Mouse (Mus musculus): ENCODE measurements around the gene 4930412O13Rik. TPM values are rescaled to one million over a fixed set of nuclear protein-coding genes. Genes with fewer than 3 reads are reported as not detected.

4930412O13Rik gene
- polyA plus RNA-seq, 1 experiment from 2014 or later: not detected

GRCm38 (mm10) chr2:9884533-9885216, 3.6 kb downstream of the 4930412O13Rik start:
- Histone ChIP-seq H3K9ac (ENCODE audit: low read length) (no peak overlapping the region), H3K9me3 (ENCODE audit: control insufficient read depth, low read length) (no peaks in the 10 kb centered on the region), H3K27ac (ENCODE audit: low read length) (no peak overlapping the region), H3K27me3 (ENCODE audit: control insufficient read depth, insufficient read depth, low read depth, low read length) (peaks cover 79% of the 10 kb centered on the region), H3K4me2 (ENCODE audit: low read depth, low read length) (peak overlapping the region; percentile 31; the same call in 1 of the 2 replicates), H3K36me3 (ENCODE audit: control insufficient read depth, insufficient read depth, low read length) (no peaks in the 10 kb centered on the region), H3K4me1 (replicated peaks; ENCODE audit: control insufficient read depth, insufficient read depth, low read length) (peaks cover 14% of the 10 kb centered on the region), H3K4me3 (ENCODE audit: low read length) (peak overlapping the region; percentile 23; the same call in 1 of the 2 replicates)
- 6% methylated on average over 15 of the region's 15 CpGs for WGBS
- ATAC-seq (ENCODE audit: low read depth): no peak

- Histone ChIP-seq H3K9me3 (ENCODE audit: control insufficient read depth, low read length) (no peaks in the 10 kb centered on the region), H3K4me3 (ENCODE audit: low read length) (no peak overlapping the region), H3K4me2 (ENCODE audit: low read depth, low read length) (no peak overlapping the region), H3K9ac (ENCODE audit: low read length) (no peak overlapping the region), H3K27me3 (ENCODE audit: control insufficient read depth, insufficient read depth, low read depth, low read length) (peaks cover 79% of the 10 kb centered on the region), H3K36me3 (ENCODE audit: control insufficient read depth, insufficient read depth, low read length) (no peaks in the 10 kb centered on the region), H3K4me1 (replicated peaks; ENCODE audit: control insufficient read depth, insufficient read depth, low read length) (peaks cover 11% of the 10 kb centered on the region), H3K27ac (ENCODE audit: low read length) (no peak overlapping the region)
- ATAC-seq (ENCODE audit: low read depth): no peak
- 9% methylated on average over 14 of the region's 14 CpGs for WGBS
Observed at GRCm38 (mm10) chr2:9885217-9885770, 4.2 kb downstream of the 4930412O13Rik start.

- Histone ChIP-seq H3K9me3 (ENCODE audit: control insufficient read depth, low read length) (no peaks in the 10 kb centered on the region), H3K27me3 (ENCODE audit: control insufficient read depth, insufficient read depth, low read depth, low read length) (peaks cover 79% of the 10 kb centered on the region), H3K36me3 (ENCODE audit: control insufficient read depth, insufficient read depth, low read length) (no peaks in the 10 kb centered on the region), H3K27ac (ENCODE audit: low read length) (no peak overlapping the region), H3K4me3 (ENCODE audit: low read length) (no peak overlapping the region), H3K4me1 (replicated peaks; ENCODE audit: control insufficient read depth, insufficient read depth, low read length) (peaks cover 11% of the 10 kb centered on the region), H3K9ac (ENCODE audit: low read length) (no peak overlapping the region), H3K4me2 (ENCODE audit: low read depth, low read length) (no peak overlapping the region)
- 26% methylated on average over 3 of the region's 3 CpGs for WGBS
- ATAC-seq (ENCODE audit: low read depth): no peak
Observed at GRCm38 (mm10) chr2:9886031-9886430, 5.0 kb downstream of the 4930412O13Rik start.

GRCm38 (mm10) chr2:9886921-9887610, 6.0 kb downstream of the 4930412O13Rik start:
- Histone ChIP-seq H3K4me1 (replicated peaks; ENCODE audit: control insufficient read depth, insufficient read depth, low read length) (peaks cover 6% of the 10 kb centered on the region), H3K36me3 (ENCODE audit: control insufficient read depth, insufficient read depth, low read length) (no peaks in the 10 kb centered on the region), H3K9me3 (ENCODE audit: control insufficient read depth, low read length) (no peaks in the 10 kb centered on the region), H3K9ac (ENCODE audit: low read length) (no peak overlapping the region), H3K27me3 (ENCODE audit: control insufficient read depth, insufficient read depth, low read depth, low read length) (peaks cover 76% of the 10 kb centered on the region), H3K27ac (ENCODE audit: low read length) (no peak overlapping the region), H3K4me2 (ENCODE audit: low read depth, low read length) (no peak overlapping the region), H3K4me3 (ENCODE audit: low read length) (no peak overlapping the region)
- ATAC-seq (ENCODE audit: low read depth): no peak
- WGBS: 9% methylated on average over 7 of the region's 7 CpGs

GRCm38 (mm10) chr2:9887636-9888035, 6.6 kb downstream of the 4930412O13Rik start:
- H3K27ac ChIP-seq (ENCODE audit: low read length): no peak overlapping the region
- WGBS: 1% methylated on average over 7 of the region's 7 CpGs

GRCm38 (mm10) chr2:9888913-9889650, 8.0 kb downstream of the 4930412O13Rik start, which contains the start of gene 9230102O04Rik:
9230102O04Rik (minus strand) TSS chr2:9889540.
- H3K4me2 ChIP-seq (ENCODE audit: low read depth, low read length): peak within 1 kb of the TSS; percentile 37
- no peak within 1 kb of the TSS for H3K27ac ChIP-seq (ENCODE audit: low read length)
- peak within 1 kb of the TSS; percentile 25 for H3K4me3 ChIP-seq (ENCODE audit: low read length)
- no peaks in the 10 kb centered on the region for H3K36me3 ChIP-seq (ENCODE audit: control insufficient read depth, insufficient read depth, low read length)
- peaks cover 85% of the 10 kb centered on the region for H3K27me3 ChIP-seq (ENCODE audit: control insufficient read depth, insufficient read depth, low read depth, low read length)
- WGBS: under 1% methylated on average over 30 of the region's 30 CpGs
- H3K9ac ChIP-seq (ENCODE audit: low read length): no peak within 1 kb of the TSS
- H3K4me1 ChIP-seq (replicated peaks; ENCODE audit: control insufficient read depth, insufficient read depth, low read length): no peaks in the 10 kb centered on the region
- ATAC-seq (ENCODE audit: low read depth): peak; percentile 79
- no peaks in the 10 kb centered on the region for H3K9me3 ChIP-seq (ENCODE audit: control insufficient read depth, low read length)

More at GRCm38 (mm10) chr2:9887636-9888035, 6.6 kb downstream of the 4930412O13Rik start:
- Histone ChIP-seq H3K4me3 (ENCODE audit: low read length) (no peak overlapping the region), H3K36me3 (ENCODE audit: control insufficient read depth, insufficient read depth, low read length) (no peaks in the 10 kb centered on the region), H3K9me3 (ENCODE audit: control insufficient read depth, low read length) (no peaks in the 10 kb centered on the region), H3K9ac (ENCODE audit: low read length) (no peak overlapping the region), H3K4me2 (ENCODE audit: low read depth, low read length) (no peak overlapping the region), H3K27me3 (ENCODE audit: control insufficient read depth, insufficient read depth, low read depth, low read length) (peaks cover 76% of the 10 kb centered on the region), H3K4me1 (replicated peaks; ENCODE audit: control insufficient read depth, insufficient read depth, low read length) (peaks cover 4% of the 10 kb centered on the region; the same call in 1 of the 2 replicates)
- ATAC-seq (ENCODE audit: low read depth): no peak

GRCm38 (mm10) chr2:9889651-9890183, 8.7 kb downstream of the 4930412O13Rik start, which contains the start of gene Gata3:
Gata3 (minus strand) TSS chr2:9890034.
- H3K36me3 ChIP-seq (ENCODE audit: control insufficient read depth, insufficient read depth, low read length): no peaks in the 10 kb centered on the region
- ATAC-seq (ENCODE audit: low read depth): no peak
- 0% methylated on average over 23 of the region's 23 CpGs for WGBS
- no peaks in the 10 kb centered on the region for H3K4me1 ChIP-seq (replicated peaks; ENCODE audit: control insufficient read depth, insufficient read depth, low read length)
- H3K27ac ChIP-seq (ENCODE audit: low read length): no peak within 1 kb of the TSS
- no peak within 1 kb of the TSS for H3K9ac ChIP-seq (ENCODE audit: low read length)
- H3K9me3 ChIP-seq (ENCODE audit: control insufficient read depth, low read length): no peaks in the 10 kb centered on the region
- peak within 1 kb of the TSS; percentile 37 for H3K4me2 ChIP-seq (ENCODE audit: low read depth, low read length)
- H3K27me3 ChIP-seq (ENCODE audit: control insufficient read depth, insufficient read depth, low read depth, low read length): peaks cover 85% of the 10 kb centered on the region
- H3K4me3 ChIP-seq (ENCODE audit: low read length): peak within 1 kb of the TSS; percentile 25

- Histone ChIP-seq H3K4me1 (replicated peaks; ENCODE audit: control insufficient read depth, insufficient read depth, low read length) (no peaks in the 10 kb centered on the region), H3K27me3 (ENCODE audit: control insufficient read depth, insufficient read depth, low read depth, low read length) (peaks cover 85% of the 10 kb centered on the region), H3K36me3 (ENCODE audit: control insufficient read depth, insufficient read depth, low read length) (no peaks in the 10 kb centered on the region), H3K9me3 (ENCODE audit: control insufficient read depth, low read length) (no peaks in the 10 kb centered on the region), H3K4me2 (ENCODE audit: low read depth, low read length) (no peak overlapping the region), H3K4me3 (ENCODE audit: low read length) (no peak overlapping the region), H3K27ac (ENCODE audit: low read length) (no peak overlapping the region), H3K9ac (ENCODE audit: low read length) (no peak overlapping the region)
- 7% methylated on average over 8 of the region's 8 CpGs for WGBS
- ATAC-seq (ENCODE audit: low read depth): peak; percentile 23; the same call in 1 of the 2 replicates
Observed at GRCm38 (mm10) chr2:9890251-9890650, 9.2 kb downstream of the 4930412O13Rik start.
